ENCODE assay signal across 30 mouse cellular contexts in the genomic region with DNA sequence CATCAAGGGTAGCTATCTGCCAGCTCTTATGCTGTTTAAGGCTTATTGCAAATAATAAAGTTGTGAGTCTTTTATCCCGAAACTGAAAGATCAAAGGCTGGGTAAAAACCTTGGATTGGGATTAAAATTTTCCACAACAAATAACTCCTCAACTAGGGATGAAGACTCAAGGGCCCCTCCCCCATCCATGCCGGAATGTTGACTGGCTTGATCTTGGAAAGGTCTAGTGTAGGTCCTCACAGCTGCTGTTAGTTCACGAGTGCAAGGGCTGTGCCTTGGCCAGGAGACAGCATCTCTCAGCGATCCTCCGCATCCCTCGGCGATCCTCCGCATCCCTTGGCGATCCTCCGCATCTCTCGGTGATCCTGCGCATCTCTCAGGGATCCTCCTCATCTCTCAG.
"Had no signal": no experiment of that assay in that cellular context is flagged by ENCODE, and none has a peak within 500 bp of the region (broad histone marks: within the 10 kb centered on the region; RNA-seq: fewer than 3 reads in every experiment).

No protein-coding gene starts in this region.

- H3K36me3 ChIP-seq: heart, embryonic 10.5 days; heart, embryonic 12.5 days; heart, embryonic 13.5 days; heart, embryonic 15.5 days; hindbrain, embryonic 10.5 days; hindbrain, embryonic 12.5 days; hindbrain, embryonic 13.5 days; hindbrain, embryonic 15.5 days; intestine, embryonic 15.5 days; kidney, embryonic 15.5 days had no signal

- H3K9me3 ChIP-seq: heart, embryonic 10.5 days; heart, embryonic 13.5 days; heart, embryonic 15.5 days; hindbrain, embryonic 10.5 days; hindbrain, embryonic 13.5 days; hindbrain, embryonic 15.5 days; intestine, embryonic 15.5 days; kidney, embryonic 15.5 days had no signal

- DNase-seq: heart, postnatal 10 days; heart, postnatal 14 days; heart, postnatal 36 days; heart, postnatal 4 days; kidney, adult 11 months; kidney, adult 18-20 months; kidney, adult 2 months; kidney, adult 8-10 months; kidney, adult 9 months; kidney, postnatal 10 days; kidney, postnatal 25 days; kidney, postnatal 36 days; kidney, postnatal 4 days; layer of hippocampus, adult 9-11 months; layer of hippocampus, postnatal 36 days had no signal

- H3K27ac ChIP-seq: heart, embryonic 10.5 days; heart, embryonic 13.5 days; heart, embryonic 15.5 days; hindbrain, embryonic 10.5 days; hindbrain, embryonic 12.5 days; hindbrain, embryonic 13.5 days; hindbrain, embryonic 14.5 days; hindbrain, embryonic 15.5 days; hindbrain, postnatal 0 days; intestine, embryonic 15.5 days; kidney, embryonic 15.5 days; kidney, postnatal 0 days; layer of hippocampus, adult 2 months; left cerebral cortex, adult 2 months had no signal

- H3K9ac ChIP-seq: heart, embryonic 12.5 days; heart, embryonic 13.5 days; heart, embryonic 15.5 days; hindbrain, embryonic 12.5 days; hindbrain, embryonic 13.5 days; hindbrain, embryonic 14.5 days; hindbrain, embryonic 15.5 days; intestine, embryonic 15.5 days; kidney, embryonic 15.5 days had no signal

- H3K4me3 ChIP-seq: heart, embryonic 10.5 days; heart, embryonic 12.5 days; heart, embryonic 13.5 days; heart, embryonic 15.5 days; hindbrain, embryonic 10.5 days; hindbrain, embryonic 12.5 days; hindbrain, embryonic 13.5 days; hindbrain, embryonic 15.5 days; intestine, embryonic 15.5 days; kidney, embryonic 15.5 days; layer of hippocampus, adult 2 months; left cerebral cortex, adult 2 months had no signal
